Mouse (Mus musculus) heart, adult 10 weeks (tissue): ENCODE results near the gene Dao. TPM values are rescaled to one million over a fixed set of nuclear protein-coding genes. Genes with fewer than 3 reads are reported as not detected.

Source experiments
- polyA plus RNA-seq: library from polyadenylated mRNA; stranded (reverse); fragments of 350-450 nt; fragmentation: Illumina TruSeq; extraction: RNeasy Lipid Tissue Mini Kit (QIAGEN cat#74804); gene quantifications from one replicate; pipeline ENCODE4 v1.2.3, GENCODE M21; 2014; ENCODE audit warnings: low read depth, low replicate concordance

Dao gene
- not detected for polyA plus RNA-seq

GRCm38 (mm10) chr5:114003542-114003941 lies at the start of gene Dao:
Dao (plus strand) TSS chr5:114003703.

GRCm38 (mm10) chr5:113993487-113994465 lies 9.7 kb upstream of the Dao start, which contains the start of gene Ssh1:
Ssh1 (minus strand) TSS chr5:113993894.

GRCm38 (mm10) chr5:114065161-114065560 lies 61.7 kb downstream of the Dao start, which contains the start of gene Usp30:
Usp30 (plus strand) TSS chr5:114065461.

Other genes starting within 250 kb of the Dao start
- 11.7 TPM for gene Sart3, start 231.2 kb upstream of the Dao start, polyA plus RNA-seq
- gene Iscu, start 231.0 kb upstream of the Dao start, polyA plus RNA-seq: 187 TPM
- gene Tmem119, start 203.2 kb upstream of the Dao start, polyA plus RNA-seq: 10.8 TPM
- 3.2 TPM for gene Selplg, start 171.1 kb upstream of the Dao start, polyA plus RNA-seq
- 20.3 TPM for gene Coro1c, start 94.9 kb upstream of the Dao start, polyA plus RNA-seq
- 4.8 TPM for gene Ssh1, start 9.8 kb upstream of the Dao start, polyA plus RNA-seq
- 7.7 TPM for gene Usp30, start 61.8 kb downstream of the Dao start, polyA plus RNA-seq
- gene Svop, start 87.9 kb downstream of the Dao start, polyA plus RNA-seq: not detected
- gene Alkbh2, start 124.5 kb downstream of the Dao start, polyA plus RNA-seq: 2.4 TPM
- gene Ung, start 126.7 kb downstream of the Dao start, polyA plus RNA-seq: 22.5 TPM
- gene Acacb, start 142.8 kb downstream of the Dao start, polyA plus RNA-seq: 122 TPM